Mouse (Mus musculus): Measurements from ENCODE around the gene Hspb8. TPM values are rescaled to one million over a fixed set of nuclear protein-coding genes. Genes with fewer than 3 reads are reported as not detected.
A peak's percentile ranks its signal among the peaks of the same experiment; 100 is the strongest.

Hspb8 gene
- polyA plus RNA-seq, 1 experiment: 64.0 TPM

DNA sequence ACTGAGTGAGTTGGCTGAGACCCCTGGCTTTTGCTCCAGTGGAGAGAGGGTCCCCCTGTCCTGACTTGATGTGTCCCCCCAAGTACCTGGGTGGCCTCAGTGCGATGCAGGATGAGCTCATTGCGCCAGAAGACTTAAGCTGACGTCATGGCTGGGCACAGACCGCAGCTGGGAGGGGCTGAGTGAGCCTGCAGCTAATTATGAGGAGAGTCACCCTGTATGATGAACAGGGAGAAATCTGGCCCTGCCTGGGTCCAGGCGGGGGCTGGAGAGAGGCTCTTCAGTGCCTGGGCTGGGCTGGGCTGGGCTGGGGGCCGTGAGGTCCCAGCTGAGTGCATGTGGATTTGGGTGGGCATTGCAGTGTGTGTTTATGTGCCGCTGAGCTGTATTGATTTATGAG, 2.6 kb upstream of the Hspb8 start:
- H3K27ac ChIP-seq (ENCODE audit: insufficient read depth, low read length): no peak overlapping the region
- no peak overlapping the region for H3K4me3 ChIP-seq (ENCODE audit: low read depth, low read length)
- TF ChIP-seq POLR2A (IDR thresholded peaks at IDR 0.05; ENCODE audit: insufficient read depth, low read length): no peak
- TF ChIP-seq EP300 (IDR thresholded peaks at IDR 0.05; ENCODE audit: insufficient read depth, low read depth, low read length): no peak
- TF ChIP-seq CTCF (IDR thresholded peaks at IDR 0.05; ENCODE audit: low read depth, low read length): no peak
- peaks cover 6% of the 10 kb centered on the region for H3K4me1 ChIP-seq (ENCODE audit: control insufficient read depth, insufficient read depth, low read length)
- no peaks in the 10 kb centered on the region for H3K27me3 ChIP-seq (ENCODE audit: control insufficient read depth, insufficient read depth, low read length, poor library complexity, severe bottlenecking)
- no peak overlapping the region for H3K9ac ChIP-seq (ENCODE audit: low read depth, poor library complexity, severe bottlenecking)
- no peaks in the 10 kb centered on the region for H3K9me3 ChIP-seq (replicated peaks; ENCODE audit: control insufficient read depth, insufficient read depth, low read length, poor library complexity, severe bottlenecking)
- H3K36me3 ChIP-seq (ENCODE audit: control insufficient read depth, insufficient read depth, low read length, poor library complexity, severe bottlenecking): no peaks in the 10 kb centered on the region

DNA sequence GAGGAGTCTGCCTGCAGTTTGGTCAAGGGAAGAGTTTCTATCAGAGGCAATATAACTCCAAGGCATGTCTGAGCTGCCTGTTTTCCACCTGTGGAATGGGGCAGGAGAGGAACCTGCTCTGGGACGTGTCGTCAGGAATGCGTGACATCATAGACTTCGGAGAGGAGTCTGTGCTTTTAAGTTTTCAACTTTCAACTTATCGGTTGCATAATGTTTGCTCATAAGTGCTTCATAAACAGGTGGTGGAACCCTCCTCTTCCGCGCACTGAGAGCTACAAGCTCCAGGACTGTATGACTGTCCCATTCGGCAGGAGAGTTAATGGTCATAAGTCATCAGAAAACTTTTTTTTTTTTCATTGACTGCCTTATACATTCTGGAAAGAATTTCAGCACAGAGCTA, 1.1 kb upstream of the Hspb8 start:
- TF ChIP-seq POLR2A (IDR thresholded peaks at IDR 0.05; ENCODE audit: insufficient read depth, low read length): no peak
- TF ChIP-seq CTCF (IDR thresholded peaks at IDR 0.05; ENCODE audit: low read depth, low read length): no peak
- TF ChIP-seq EP300 (IDR thresholded peaks at IDR 0.05; ENCODE audit: insufficient read depth, low read depth, low read length): no peak
- Histone ChIP-seq H3K9ac (ENCODE audit: low read depth, poor library complexity, severe bottlenecking) (no peak overlapping the region), H3K36me3 (ENCODE audit: control insufficient read depth, insufficient read depth, low read length, poor library complexity, severe bottlenecking) (no peaks in the 10 kb centered on the region), H3K27me3 (ENCODE audit: control insufficient read depth, insufficient read depth, low read length, poor library complexity, severe bottlenecking) (no peaks in the 10 kb centered on the region), H3K9me3 (replicated peaks; ENCODE audit: control insufficient read depth, insufficient read depth, low read length, poor library complexity, severe bottlenecking) (no peaks in the 10 kb centered on the region), H3K27ac (ENCODE audit: insufficient read depth, low read length) (no peak overlapping the region), H3K4me1 (ENCODE audit: control insufficient read depth, insufficient read depth, low read length) (peaks cover 10% of the 10 kb centered on the region), H3K4me3 (ENCODE audit: low read depth, low read length) (no peak overlapping the region)

DNA sequence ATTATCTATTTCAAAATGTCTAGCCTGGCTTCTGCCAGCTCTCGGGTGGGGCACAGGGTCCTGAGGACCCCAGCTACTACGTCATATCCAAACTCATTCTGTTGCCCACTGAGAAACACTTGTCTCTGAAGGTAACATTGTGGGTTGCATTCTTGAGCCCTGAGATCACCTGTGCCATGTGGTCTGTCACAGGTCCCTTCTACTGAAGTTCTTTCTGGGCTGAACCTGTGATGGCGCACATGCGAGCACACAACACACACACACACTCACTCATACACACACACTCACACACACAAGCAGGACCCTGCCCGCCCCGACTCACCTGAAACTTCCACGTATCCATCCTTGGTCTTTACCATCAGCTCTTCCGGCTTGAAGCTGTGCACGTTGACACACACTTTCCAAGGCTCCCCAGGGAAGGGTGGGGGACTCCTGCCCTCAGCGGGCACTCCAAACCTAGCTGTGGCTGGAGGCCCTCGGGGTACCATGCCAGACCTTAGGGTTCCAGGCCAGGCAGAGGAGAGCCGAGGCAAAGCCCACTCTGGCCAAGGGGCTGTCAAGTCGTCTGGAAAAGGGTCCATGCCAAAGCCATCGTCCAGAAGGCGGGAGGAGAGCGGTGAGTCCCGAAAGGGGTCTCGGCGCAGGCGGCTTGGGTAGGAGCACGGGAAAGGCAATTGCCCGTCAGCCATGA, 728 bp downstream of the Hspb8 start:
- H3K27me3 ChIP-seq (ENCODE audit: control insufficient read depth, insufficient read depth, low read length, poor library complexity, severe bottlenecking): no peaks in the 10 kb centered on the region
- H3K4me3 ChIP-seq (ENCODE audit: low read depth, low read length): peak overlapping the region; percentile 55
- H3K9ac ChIP-seq (ENCODE audit: low read depth, poor library complexity, severe bottlenecking): peak overlapping the region; percentile 56
- 0 out of 2 replicates have a peak overlapping the region, but pooled peaks have one; percentile 3 for H3K27ac ChIP-seq (ENCODE audit: insufficient read depth, low read length)
- no peak for TF ChIP-seq EP300 (IDR thresholded peaks at IDR 0.05; ENCODE audit: insufficient read depth, low read depth, low read length)
- no peak for TF ChIP-seq CTCF (IDR thresholded peaks at IDR 0.05; ENCODE audit: low read depth, low read length)
- peaks cover 7% of the 10 kb centered on the region for H3K4me1 ChIP-seq (ENCODE audit: control insufficient read depth, insufficient read depth, low read length)
- no peaks in the 10 kb centered on the region for H3K36me3 ChIP-seq (ENCODE audit: control insufficient read depth, insufficient read depth, low read length, poor library complexity, severe bottlenecking)
- H3K9me3 ChIP-seq (replicated peaks; ENCODE audit: control insufficient read depth, insufficient read depth, low read length, poor library complexity, severe bottlenecking): no peaks in the 10 kb centered on the region

DNA sequence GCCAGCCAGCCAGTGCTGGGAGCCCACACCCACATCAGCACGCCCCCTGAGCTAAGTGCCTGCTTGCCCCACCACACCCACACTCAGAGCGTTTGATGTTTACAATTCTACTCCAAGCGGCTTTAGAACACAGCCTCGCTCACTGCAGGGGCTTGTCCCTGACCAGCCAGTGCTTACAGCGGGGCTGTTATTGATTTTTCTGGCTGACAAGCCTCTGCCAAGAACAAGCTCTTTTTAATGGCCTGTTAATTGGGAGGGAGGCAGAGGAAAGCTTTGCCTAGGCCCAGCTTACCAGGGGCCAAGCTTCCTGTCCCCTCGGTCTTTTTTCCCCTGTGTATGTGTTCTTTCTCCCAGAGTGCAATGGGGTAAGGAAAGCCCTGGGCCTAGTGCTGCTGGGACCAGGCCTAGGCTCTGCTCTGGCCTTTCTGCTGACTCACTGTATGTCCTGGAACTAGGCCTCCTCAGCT, 1.9 kb downstream of the Hspb8 start:
- peak overlapping the region; percentile 68 for H3K27ac ChIP-seq (ENCODE audit: insufficient read depth, low read length)
- H3K9me3 ChIP-seq (replicated peaks; ENCODE audit: control insufficient read depth, insufficient read depth, low read length, poor library complexity, severe bottlenecking): no peaks in the 10 kb centered on the region
- peak overlapping the region; percentile 34 for H3K9ac ChIP-seq (ENCODE audit: low read depth, poor library complexity, severe bottlenecking)
- TF ChIP-seq POLR2A (IDR thresholded peaks at IDR 0.05; ENCODE audit: insufficient read depth, low read length): no peak
- 0 out of 2 replicates have a peak, but pooled peaks have one; percentile 54 for TF ChIP-seq EP300 (IDR thresholded peaks at IDR 0.05; ENCODE audit: insufficient read depth, low read depth, low read length)
- H3K36me3 ChIP-seq (ENCODE audit: control insufficient read depth, insufficient read depth, low read length, poor library complexity, severe bottlenecking): no peaks in the 10 kb centered on the region
- peak overlapping the region; percentile 68 for H3K4me3 ChIP-seq (ENCODE audit: low read depth, low read length)
- H3K4me1 ChIP-seq (ENCODE audit: control insufficient read depth, insufficient read depth, low read length): peaks cover 7% of the 10 kb centered on the region
- no peaks in the 10 kb centered on the region for H3K27me3 ChIP-seq (ENCODE audit: control insufficient read depth, insufficient read depth, low read length, poor library complexity, severe bottlenecking)

DNA sequence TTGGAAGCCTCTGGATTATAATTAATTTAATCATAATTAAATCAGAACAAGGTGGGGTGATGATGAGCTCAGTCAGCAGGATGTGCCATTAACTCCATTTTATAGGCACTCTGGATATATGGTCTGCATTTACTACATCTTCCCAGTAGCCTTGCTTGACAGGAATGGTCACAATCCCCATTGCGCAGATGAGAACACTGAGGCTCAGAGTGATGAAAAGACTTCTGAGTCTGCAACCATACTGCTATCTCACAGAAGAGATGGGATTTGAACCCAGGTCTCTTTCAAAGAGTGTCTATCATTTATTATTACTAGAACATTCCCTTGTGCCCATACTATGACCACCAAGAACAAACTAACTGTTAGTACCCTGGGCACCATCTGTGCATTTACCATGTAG, 2.5 kb downstream of the Hspb8 start:
- Histone ChIP-seq H3K4me1 (ENCODE audit: control insufficient read depth, insufficient read depth, low read length) (peaks cover 10% of the 10 kb centered on the region), H3K36me3 (ENCODE audit: control insufficient read depth, insufficient read depth, low read length, poor library complexity, severe bottlenecking) (no peaks in the 10 kb centered on the region), H3K9me3 (replicated peaks; ENCODE audit: control insufficient read depth, insufficient read depth, low read length, poor library complexity, severe bottlenecking) (no peaks in the 10 kb centered on the region), H3K27ac (ENCODE audit: insufficient read depth, low read length) (no peak overlapping the region), H3K9ac (ENCODE audit: low read depth, poor library complexity, severe bottlenecking) (no peak overlapping the region), H3K4me3 (ENCODE audit: low read depth, low read length) (no peak overlapping the region), H3K27me3 (ENCODE audit: control insufficient read depth, insufficient read depth, low read length, poor library complexity, severe bottlenecking) (no peaks in the 10 kb centered on the region)
- TF ChIP-seq EP300 (IDR thresholded peaks at IDR 0.05; ENCODE audit: insufficient read depth, low read depth, low read length) (no peak), POLR2A (IDR thresholded peaks at IDR 0.05; ENCODE audit: insufficient read depth, low read length) (no peak), CTCF (IDR thresholded peaks at IDR 0.05; ENCODE audit: low read depth, low read length) (no peak)

DNA sequence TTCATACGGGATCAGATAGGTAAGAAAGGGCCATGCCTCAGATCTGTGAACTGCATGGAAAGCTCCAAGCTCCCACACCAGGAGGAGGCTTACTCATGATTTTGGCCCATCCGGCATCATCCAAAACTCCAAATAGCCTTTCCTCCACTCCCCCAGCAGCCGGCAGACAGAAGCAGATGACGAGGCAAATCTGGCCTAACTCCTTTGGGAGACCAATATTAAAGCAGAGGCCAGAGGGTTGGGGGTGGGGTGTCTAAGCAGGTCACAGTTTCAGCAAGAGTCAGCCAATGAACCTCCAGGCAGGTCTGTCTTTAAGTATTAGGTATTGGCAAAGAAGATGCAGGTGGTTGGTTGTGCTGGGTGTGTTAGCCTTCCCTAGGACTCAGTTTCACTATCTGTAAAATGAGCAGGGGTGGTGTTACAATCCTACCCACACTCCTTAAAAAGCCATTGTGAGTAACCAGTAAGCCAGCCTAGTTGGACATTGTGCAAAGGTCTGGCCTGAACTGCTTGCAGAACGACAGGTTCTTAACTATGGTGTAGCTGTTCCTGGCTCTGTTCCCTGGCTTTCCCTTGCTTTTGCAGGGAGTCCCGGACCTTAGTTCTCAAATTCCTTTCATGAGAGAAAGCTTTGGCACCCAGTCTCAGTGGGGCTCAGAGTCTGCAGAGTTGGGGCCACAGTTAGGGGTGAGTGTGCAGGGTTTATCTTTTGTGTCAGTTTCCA, 3.2 kb downstream of the Hspb8 start:
- Histone ChIP-seq H3K27me3 (ENCODE audit: control insufficient read depth, insufficient read depth, low read length, poor library complexity, severe bottlenecking) (no peaks in the 10 kb centered on the region), H3K27ac (ENCODE audit: insufficient read depth, low read length) (peak overlapping the region; percentile 42), H3K36me3 (ENCODE audit: control insufficient read depth, insufficient read depth, low read length, poor library complexity, severe bottlenecking) (peaks cover 3% of the 10 kb centered on the region; the same call in 1 of the 2 replicates), H3K4me3 (ENCODE audit: low read depth, low read length) (peak overlapping the region; percentile 33), H3K9me3 (replicated peaks; ENCODE audit: control insufficient read depth, insufficient read depth, low read length, poor library complexity, severe bottlenecking) (no peaks in the 10 kb centered on the region), H3K9ac (ENCODE audit: low read depth, poor library complexity, severe bottlenecking) (peak overlapping the region; percentile 32; the same call in 1 of the 2 replicates), H3K4me1 (ENCODE audit: control insufficient read depth, insufficient read depth, low read length) (peaks cover 10% of the 10 kb centered on the region)
- TF ChIP-seq POLR2A (IDR thresholded peaks at IDR 0.05; ENCODE audit: insufficient read depth, low read length) (no peak), CTCF (IDR thresholded peaks at IDR 0.05; ENCODE audit: low read depth, low read length) (no peak), EP300 (IDR thresholded peaks at IDR 0.05; ENCODE audit: insufficient read depth, low read depth, low read length) (no peak)
